Mouse (Mus musculus) bone marrow, adult 2 months (tissue): ENCODE data around the gene Cgref1.

Experiments used
- CTCF ChIP-seq: fragments of 200-500 bp; IDR thresholded peaks from 2 replicates; pipeline ENCODE4 v1.5.1; 2011; ENCODE audit warnings: low read length, control low read depth; ENCODE audit not compliant: control insufficient read depth, insufficient read depth
- POLR2A ChIP-seq: fragments of 200-500 bp; IDR thresholded peaks from 2 replicates; pipeline ENCODE4 v1.6.1; 2011; ENCODE audit warnings: low read depth, mild to moderate bottlenecking, control low read depth, low read length, borderline replicate concordance; ENCODE audit not compliant: control insufficient read depth

DNA sequence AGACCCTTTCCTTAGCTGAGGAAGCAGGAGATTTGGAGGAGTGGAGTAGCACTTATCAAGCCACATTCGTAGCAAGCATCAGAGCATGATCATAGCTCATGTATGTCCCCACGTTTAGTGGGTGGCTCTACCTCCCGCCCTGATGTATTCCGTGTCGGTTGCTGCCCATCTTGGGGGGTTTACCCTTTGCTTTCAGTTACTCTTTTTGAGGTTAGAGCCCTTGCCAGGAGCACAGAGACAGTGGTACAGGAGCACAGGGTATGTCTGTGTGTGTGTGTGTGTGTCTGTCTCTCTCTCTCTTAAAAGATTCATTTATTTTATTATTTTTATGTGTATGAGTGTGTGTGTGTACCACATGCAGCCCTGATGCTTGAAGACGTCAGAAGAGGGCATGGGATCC lies 22.3 kb downstream of the Cgref1 start:
- no peak for TF ChIP-seq POLR2A
- TF ChIP-seq CTCF: no peak
